Mouse (Mus musculus) retina, postnatal 1 day (tissue): ENCODE data around the gene Tedc1.
"Not testable (repeated sequence)": the region's sequence is repeated elsewhere in the genome, so short reads cannot be mapped to it uniquely, and the experiment has no call there.

ENCODE experiments used
- DNase-seq: peaks from one replicate; pipeline ENCODE4 v3.0.0-alpha.2; 2012

Gene Tedc1

DNA sequence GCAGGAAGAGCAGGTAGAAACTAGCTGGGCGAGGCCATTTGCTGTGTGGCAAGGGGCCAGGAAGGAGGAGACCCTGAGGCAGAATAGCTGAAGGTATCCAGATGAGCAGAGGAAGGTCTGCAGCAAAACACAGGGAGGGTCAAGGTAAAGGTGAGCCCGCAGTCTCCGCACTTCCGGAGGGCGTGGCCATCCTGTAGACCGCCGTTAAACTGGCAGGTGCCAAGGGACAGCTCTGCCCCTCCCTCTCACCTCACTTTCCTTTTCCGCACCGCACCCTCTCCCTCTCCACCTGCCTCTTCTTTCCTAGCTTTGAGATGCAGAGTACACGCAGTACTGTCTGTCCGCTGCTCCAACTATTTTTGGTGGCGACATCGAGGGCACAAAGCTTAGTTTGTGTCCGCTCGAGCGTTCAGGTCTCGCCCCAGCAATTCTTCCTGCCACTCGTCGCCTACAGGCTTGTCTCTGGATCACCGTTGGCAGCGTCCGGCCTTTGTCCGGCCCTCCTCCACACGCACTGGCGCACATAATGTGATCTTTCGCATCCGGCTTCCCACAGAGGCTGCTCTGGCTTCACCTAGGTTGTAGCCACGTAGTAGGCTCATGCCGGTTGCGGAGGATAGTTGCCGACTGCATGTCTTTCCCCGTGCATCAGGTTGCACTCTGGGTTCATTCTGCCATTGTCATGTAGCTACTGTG lies 997 bp upstream of the Tedc1 start:
- DNase-seq: peak; percentile 70

- DNase-seq: no peak
Observed at GRCm38 (mm10) chr12:113156540-113156929, 314 bp downstream of the Tedc1 start.

DNA sequence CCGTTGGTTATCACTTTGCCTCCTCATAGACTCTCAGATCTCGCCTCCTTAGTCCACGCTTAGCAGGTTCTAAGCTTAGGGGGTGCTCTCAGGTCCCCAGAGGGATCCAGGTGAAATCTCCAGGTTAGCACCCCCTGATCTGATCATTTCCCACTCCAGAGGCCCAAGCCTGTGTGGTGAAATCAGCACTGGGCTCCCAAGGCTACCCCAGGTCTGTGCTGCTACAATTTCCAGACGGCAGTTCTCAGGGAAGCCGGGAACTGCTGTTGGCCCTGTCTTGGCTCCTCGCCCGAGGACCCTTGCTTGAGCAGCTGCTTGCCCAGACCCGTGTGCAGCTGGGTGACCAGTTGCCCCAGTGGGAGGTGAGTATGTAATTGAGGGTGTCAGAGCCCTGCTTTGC lies 781 bp downstream of the Tedc1 start:
- no peak for DNase-seq

GRCm38 (mm10) chr12:113157521-113157920 lies 1.3 kb downstream of the Tedc1 start:
- DNase-seq: no peak

DNA sequence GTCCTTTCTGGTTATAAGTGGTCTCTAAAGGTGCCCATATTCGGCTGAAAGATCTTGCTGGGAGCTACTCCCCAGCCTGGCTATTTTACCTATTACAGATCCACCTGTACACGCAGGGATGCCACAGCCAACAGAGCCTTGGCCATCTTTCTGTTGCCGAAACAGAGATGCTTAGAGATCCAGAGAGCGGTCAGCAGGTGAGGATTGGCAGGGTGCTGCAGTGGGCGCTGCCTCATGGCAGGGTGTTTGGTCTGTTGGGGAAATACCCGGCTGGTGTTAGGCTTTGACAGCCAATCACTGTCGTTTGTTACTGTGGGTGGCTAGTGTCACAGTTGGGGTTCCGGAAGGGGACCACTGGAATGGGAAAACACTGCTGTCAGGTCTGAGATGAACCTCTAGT lies 1.8 kb downstream of the Tedc1 start:
- no peak for DNase-seq

DNA sequence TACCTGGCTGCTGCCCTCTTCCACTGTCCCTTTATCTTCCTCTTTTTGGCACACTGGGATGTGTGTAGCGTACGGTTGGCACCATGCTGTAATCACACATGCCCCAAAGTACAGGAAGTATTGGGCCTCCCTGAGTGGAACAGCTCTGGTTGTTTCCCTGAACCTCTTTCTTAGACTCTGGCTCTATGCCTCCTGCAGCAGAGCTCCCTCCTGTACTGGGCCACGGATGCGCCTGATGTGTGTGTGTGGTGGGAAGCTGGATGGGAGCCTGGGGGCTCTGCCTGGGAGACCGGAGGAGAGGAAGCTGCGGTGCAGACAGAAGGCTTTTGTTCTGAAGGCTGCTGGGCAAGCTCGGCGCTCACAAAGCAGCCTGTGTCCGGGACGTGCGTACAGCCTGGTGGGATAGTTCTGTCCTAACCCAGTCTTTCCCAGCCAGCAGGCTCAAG lies 7.4 kb downstream of the Tedc1 start:
- peak; percentile 62 for DNase-seq

GRCm38 (mm10) chr12:113168031-113168536 lies 11.9 kb downstream of the Tedc1 start:
- DNase-seq: no peak

DNA sequence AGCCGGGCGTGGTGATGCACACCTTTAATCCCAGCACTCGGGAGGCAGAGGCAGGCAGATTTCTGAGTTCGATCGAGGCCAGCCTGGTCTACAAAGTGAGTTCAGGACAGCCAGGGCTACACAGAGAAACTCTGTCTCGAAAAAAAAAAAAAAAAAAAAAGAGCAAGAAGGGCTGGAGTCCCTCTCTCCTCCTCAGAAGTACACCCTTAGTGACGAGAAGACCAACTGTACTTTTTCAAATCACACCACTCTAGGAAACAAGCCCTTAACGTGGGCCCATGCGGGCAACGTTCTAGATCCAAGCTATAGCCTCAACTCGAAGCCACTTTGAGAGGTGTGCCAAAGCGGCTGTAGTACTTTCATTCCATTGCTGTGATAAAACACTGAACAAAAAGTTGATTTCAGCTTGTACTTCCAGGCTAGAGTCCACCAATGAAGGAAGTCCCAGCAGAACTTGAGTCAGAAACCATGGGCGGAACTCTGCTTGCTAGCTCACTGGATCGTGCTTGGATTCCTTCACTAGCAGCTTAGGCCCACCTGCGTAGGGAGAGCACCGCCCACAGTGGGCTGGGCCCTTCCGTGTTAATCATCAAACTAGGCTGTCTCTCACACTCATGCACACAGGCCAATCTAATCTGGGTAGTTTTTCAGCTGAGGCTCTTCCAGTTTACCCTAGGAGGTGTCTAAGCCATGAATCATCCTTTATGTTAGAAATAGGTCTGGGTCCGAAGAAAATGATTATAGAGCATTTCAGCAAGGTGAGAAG lies 20.9 kb downstream of the Tedc1 start:
- DNase-seq: no peak

- no peak for DNase-seq
Observed at GRCm38 (mm10) chr12:113181020-113181419, 24.8 kb downstream of the Tedc1 start.

- no peak for DNase-seq
Observed at GRCm38 (mm10) chr12:113184945-113185344, 28.7 kb downstream of the Tedc1 start.

DNA sequence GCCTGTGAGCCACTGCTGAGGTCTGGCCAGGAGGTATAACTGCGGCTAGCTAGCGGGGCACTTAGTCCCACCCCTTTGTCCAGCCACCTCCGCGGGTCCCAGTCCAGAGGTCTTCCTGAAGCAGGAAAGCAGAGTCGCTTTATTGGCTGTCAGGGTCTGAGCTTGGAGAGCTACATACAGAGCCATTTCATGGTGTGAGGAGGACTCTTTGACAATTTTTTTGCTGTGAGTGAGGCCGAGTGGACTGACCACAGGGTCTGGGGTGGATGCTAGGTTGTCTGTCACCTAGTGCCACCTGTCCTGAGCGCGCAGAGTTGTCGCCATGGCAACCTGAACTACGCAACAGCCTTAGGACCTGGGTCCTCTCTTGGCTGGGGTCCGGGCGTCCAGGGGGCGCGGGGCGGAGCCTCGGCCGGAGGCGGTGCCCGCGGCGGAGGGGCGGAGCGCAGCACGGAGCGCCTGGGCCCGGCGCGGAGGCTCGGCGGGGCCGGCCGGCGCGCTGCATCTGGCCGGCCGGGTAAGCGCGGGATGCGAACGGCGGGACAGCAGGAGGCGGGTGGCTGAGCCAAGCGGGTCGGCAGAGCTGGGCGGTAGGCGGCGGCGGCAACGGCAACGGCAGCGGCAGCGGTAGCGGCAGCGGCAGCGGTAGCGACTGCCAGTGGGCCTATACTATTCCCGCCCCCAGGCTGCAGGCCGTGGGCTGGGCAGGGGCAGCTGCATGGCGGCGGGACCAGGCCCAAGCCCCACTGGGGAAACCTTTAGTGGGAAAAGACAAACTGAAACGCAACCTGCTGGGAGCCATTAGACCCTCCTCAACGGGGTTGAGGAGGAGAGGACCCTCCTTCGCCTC lies 29.4 kb downstream of the Tedc1 start, which contains the start of gene Tmem121:
TSS of gene Tmem121 (plus strand) at position 489 of the 850 bp plus-strand sequence.
- peak; percentile 77 for DNase-seq

DNA sequence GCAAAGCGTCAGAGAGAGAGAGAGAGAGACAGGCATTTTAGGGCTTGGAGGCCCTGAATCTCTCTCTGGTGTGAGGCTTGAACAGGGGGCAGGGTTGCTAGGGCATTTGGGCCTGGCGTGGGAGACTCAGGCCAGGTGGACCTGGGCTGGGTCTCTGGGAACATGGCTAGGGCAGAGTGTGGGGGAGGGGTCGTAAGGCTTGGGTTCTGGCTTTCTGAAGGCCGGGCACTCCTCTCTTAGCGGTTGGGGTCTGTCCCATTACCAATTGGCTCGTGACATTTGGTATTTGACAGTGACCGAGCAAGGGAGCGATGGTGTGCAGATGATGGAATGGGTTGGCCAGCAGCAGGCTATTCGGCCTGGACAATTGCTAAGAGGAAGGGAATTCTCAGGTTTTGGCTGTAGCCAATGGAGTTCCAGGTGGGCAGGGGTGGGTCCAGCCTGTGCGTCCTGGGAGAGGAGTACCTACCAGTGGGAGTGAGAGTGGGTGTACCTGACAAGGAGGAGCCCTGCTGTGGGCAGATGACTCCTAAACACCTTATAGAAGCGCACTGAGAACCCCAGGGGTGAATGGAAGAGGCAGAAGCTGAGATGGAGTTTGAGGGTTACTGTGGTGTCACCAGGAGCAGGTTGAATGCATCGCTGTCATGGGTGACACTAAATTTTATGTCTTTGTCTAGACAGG lies 30.2 kb downstream of the Tedc1 start:
- DNase-seq: no peak

DNA sequence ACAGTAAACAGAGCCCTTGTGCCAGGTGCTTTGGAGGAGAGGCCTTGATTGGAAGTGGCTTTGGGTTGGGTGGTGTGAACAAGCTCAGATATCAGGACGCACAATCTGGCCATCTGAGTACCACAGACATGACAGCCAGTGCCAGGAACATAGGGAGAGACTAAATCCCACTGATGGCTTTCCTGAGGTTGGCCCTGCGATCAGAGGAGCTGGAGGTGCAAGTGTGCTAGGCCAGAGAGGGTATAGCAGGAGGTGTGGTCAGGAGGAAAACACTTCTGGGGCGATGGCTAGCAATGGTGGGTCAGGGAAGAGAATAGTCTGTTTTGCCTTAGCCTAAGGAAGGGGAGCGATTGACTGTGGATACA lies 30.8 kb downstream of the Tedc1 start:
- no peak for DNase-seq

DNA sequence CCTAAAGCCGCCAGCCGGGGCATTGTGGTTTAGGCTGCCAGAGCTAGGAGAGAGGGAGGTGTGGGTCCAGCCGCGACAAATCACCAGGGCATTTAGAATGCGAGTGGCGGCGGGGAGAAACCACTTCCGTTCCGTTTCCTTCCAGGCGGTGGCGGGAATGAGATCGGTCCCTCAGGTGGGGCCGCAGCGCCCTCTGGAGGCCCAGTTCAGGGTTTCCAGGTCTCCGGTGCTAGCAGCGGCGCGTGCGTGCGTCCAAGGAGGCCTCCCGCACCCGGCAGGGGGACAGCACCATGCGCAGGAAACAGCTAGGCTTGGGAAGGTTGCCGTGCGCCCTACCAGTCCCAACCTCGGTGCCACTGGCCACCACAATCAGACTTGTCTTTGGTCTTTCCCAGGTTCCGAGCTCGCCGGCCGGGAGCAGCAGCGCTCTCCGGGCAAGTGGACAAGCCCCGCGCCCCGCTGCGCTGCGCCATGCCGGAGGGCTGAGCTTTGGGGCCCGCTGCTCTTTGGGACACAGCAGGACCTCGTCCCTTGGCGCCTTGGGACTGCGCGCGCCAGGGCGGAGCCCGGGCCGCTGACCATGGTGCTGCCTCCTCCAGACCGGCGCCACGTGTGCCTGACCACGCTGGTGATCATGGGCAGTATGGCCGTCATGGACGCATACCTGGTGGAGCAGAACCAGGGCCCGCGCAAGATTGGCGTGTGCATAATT lies 31.5 kb downstream of the Tedc1 start:
- peak; percentile 91 for DNase-seq

GRCm38 (mm10) chr12:113188349-113189055 lies 32.3 kb downstream of the Tedc1 start:
- no peak for DNase-seq

- no peak for DNase-seq
Observed at GRCm38 (mm10) chr12:113193423-113193822, 37.2 kb downstream of the Tedc1 start.

DNA sequence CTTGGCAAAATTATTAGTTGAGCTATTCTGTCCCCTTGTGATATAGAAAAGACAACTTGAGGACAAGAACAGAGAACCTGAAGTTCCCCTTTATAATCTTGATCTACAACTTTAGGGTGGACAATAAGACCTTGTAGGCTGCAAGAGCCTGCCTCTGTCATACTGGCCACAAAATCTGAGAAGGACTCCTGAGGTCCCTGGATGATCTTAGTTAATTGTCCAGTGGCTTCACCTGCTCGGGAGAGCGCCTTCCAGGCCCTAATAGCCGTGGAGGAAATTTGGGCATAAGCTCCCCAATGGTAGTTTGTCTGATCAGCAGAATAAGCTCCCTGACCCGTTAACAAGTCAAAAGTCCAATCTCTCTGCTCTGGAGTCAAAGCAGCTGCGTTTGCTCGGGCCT lies 42.9 kb downstream of the Tedc1 start:
- DNase-seq: not testable (repeated sequence)

GRCm38 (mm10) chr12:113201301-113201700 lies 45.1 kb downstream of the Tedc1 start:
- no peak for DNase-seq

DNA sequence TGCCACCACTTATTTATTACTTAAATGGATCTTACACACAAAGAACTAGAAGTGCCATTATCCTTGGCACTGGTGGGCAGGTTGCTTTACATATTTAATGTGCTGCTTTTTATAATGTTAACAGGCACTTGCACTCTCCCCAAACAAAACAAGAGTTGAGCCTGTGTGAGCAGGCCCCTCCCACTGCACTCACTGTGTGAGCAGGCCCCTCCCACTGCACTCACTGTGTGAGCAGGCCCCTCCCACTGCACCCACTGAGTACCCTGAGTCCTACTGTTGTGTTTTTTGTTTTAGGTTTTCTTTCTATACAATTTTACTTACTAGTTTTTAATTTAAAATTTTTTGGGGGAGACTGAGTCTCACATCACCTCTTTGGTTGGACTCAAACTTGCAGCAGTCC lies 45.8 kb downstream of the Tedc1 start:
- DNase-seq: no peak

GRCm38 (mm10) chr12:113203522-113203921 lies 47.3 kb downstream of the Tedc1 start:
- DNase-seq: no peak

- DNase-seq: no peak
Observed at GRCm38 (mm10) chr12:113205251-113205942, 49.2 kb downstream of the Tedc1 start.
